Mouse (Mus musculus) forebrain, postnatal 0 days (tissue): ENCODE results near the gene Usp17le. TPM values are rescaled to one million over a fixed set of nuclear protein-coding genes. Genes with fewer than 3 reads are reported as not detected.
"Not testable (repeated sequence)": the region's sequence is repeated elsewhere in the genome, so short reads cannot be mapped to it uniquely, and the experiment has no call there.

Experiments
- ATAC-seq: fragments of 200-750 bp; cut with Nextera tagmentation; 2 replicates; pipeline ENCODE4 v1.8.0; 2017; ENCODE audit warnings: mild to moderate bottlenecking, moderate library complexity
- DNase-seq: peaks from one replicate; pipeline ENCODE4 v3.0.0-alpha.2; 2015
- H3K27ac ChIP-seq: fragments of 300-500 bp; sonication (generic); 2 replicates; pipeline ENCODE4 v1.5.1; 2014; ENCODE audit warnings: low read depth, mild to moderate bottlenecking, antibody characterized with exemption, low read length, moderate library complexity, mixed read lengths
- H3K27me3 ChIP-seq: fragments of 300-500 bp; sonication (generic); 2 replicates; pipeline ENCODE4 v1.6.1; 2014; ENCODE audit warnings: mild to moderate bottlenecking, low read length, mixed read lengths; ENCODE audit not compliant: insufficient read depth
- H3K36me3 ChIP-seq: fragments of 300-500 bp; sonication (generic); 2 replicates; pipeline ENCODE4 v1.6.1; 2014; ENCODE audit warnings: mild to moderate bottlenecking, moderate library complexity; ENCODE audit not compliant: insufficient read depth
- H3K4me1 ChIP-seq: fragments of 300-500 bp; sonication (generic); 2 replicates; pipeline ENCODE4 v1.6.1; 2014; ENCODE audit warnings: antibody characterized with exemption; ENCODE audit not compliant: insufficient read depth
- H3K4me2 ChIP-seq: fragments of 300-500 bp; sonication (generic); 2 replicates; pipeline ENCODE4 v1.6.1; 2014; ENCODE audit warnings: low read depth, mild to moderate bottlenecking, moderate library complexity
- H3K4me3 ChIP-seq: fragments of 300-500 bp; sonication (generic); 2 replicates; pipeline ENCODE4 v1.5.1; 2014; ENCODE audit warnings: low read depth, low read length, mixed read lengths
- H3K9ac ChIP-seq: fragments of 300-500 bp; sonication (generic); 2 replicates; pipeline ENCODE4 v1.6.1; 2014; ENCODE audit warnings: mild to moderate bottlenecking
- H3K9me3 ChIP-seq: fragments of 300-500 bp; sonication (generic); 2 replicates; pipeline ENCODE4 v1.6.1; 2016; ENCODE audit warnings: low read length
- CTCF ChIP-seq: sonication (generic); IDR thresholded peaks from 2 replicates; pipeline ENCODE4 v1.5.1; 2016; ENCODE audit warnings: antibody characterized with exemption, control low read depth, low read depth
- WGBS: fragments of 180-500 bp; shearing (Covaris S2); extraction: QIAGEN DNeasy Blood & Tissue Kit; methylation state at CpG from one replicate; pipeline ENCODE4 v1.1.7; 2014; 5-methylcytosine and 5-hydroxymethylcytosine counted together
- polyA plus RNA-seq: library from polyadenylated mRNA; unstranded; fragments of >200 nt; fragmentation: Nextera tagmentation; extraction: Ambion mirVana; gene quantifications from 2 replicates; pipeline ENCODE4 v1.2.1, GENCODE M21; 2015
- total RNA-seq: library from RNA; depleted of rRNA; stranded (reverse); fragments of >200 nt; gene quantifications from 2 replicates; pipeline ENCODE4 v1.2.3, GENCODE M21; 2014; rRNA removed

The Usp17le gene
- total RNA-seq: not detected in 2 replicates
- polyA plus RNA-seq: not detected in 2 replicates

DNA sequence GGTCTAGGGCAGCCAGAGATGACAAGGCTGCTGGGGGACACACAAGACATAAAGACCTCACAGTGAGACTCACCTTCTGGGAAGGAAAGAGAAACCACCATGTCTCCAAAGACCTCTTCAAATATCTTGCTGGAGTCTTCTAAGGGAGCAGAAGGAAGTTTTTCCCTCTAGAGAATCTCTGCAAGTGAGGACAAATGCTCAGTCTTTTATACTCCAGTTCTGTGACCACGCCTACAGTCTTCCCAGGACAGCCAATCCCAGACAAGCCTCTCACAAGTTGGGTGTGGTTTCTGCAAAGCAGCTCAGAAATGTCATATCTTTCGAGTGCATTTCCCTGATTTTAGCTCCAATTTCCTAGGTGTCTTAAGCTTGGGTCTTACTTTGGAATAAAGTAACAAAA, at the start of gene Usp17le:
Gene Usp17le (minus strand): TSS at position 101 of the 400 bp plus-strand sequence.
- H3K9me3 ChIP-seq, H3K9ac ChIP-seq, H3K27ac ChIP-seq, H3K4me3 ChIP-seq, H3K4me1 ChIP-seq, H3K36me3 ChIP-seq, ATAC-seq, DNase-seq, H3K4me2 ChIP-seq, H3K27me3 ChIP-seq: not testable (repeated sequence)
- WGBS: 68% methylated on average over 2 of the region's 2 CpGs

DNA sequence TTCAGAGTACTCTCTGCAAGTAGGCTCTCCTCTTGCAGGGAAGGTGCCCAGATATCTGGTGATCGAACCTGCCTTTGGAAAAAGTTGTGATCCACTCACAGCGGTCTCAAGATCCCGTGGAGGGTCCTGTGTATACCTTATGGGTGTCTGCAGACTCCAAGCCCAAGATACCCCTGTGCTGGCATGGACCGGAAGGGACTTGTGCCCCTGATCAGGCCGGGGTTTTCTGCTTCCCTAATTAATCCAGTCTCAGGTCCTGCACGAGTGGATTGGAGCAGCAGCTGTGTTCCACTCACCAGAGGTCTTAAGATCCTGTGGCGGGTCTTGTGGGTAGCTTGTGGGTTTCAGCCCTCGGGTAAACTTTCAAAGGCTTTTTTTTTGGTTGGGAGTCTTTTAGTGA, 33.1 kb upstream of the Usp17le start:
- not testable (repeated sequence) for ATAC-seq

DNA sequence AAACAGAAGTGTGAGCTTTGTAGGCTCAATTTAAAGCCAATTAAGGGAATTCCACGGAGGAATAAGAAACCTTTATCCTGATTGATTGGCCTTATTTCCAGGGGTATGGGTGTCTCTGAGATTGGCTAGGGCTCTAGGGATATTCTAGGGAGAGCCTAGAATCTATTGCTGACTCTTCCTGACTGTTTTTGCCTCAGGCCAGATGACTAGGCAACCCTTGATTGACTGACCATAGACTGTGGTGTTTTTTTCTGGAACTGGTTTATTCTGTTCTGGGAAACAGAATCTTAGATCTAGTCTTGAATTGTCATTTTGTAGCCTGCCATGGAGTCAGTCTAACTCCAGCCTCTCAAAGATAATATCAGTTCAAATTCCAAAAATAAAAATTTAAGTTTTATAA, 13.5 kb upstream of the Usp17le start:
- DNase-seq: no peak
- Histone ChIP-seq H3K4me3 (no peak overlapping the region), H3K9me3 (no peaks in the 10 kb centered on the region), H3K27ac (no peak overlapping the region), H3K36me3 (no peaks in the 10 kb centered on the region), H3K9ac (no peak overlapping the region), H3K4me2 (no peak overlapping the region), H3K4me1 (no peaks in the 10 kb centered on the region), H3K27me3 (no peaks in the 10 kb centered on the region)
- ATAC-seq: no peak
- TF ChIP-seq CTCF: no peak
- 30% methylated on average over 1 of the region's 1 CpGs for WGBS

More for the DNA sequence above, 33.1 kb upstream of the Usp17le start:
- H3K36me3 ChIP-seq, DNase-seq, H3K27me3 ChIP-seq, H3K4me1 ChIP-seq, H3K9ac ChIP-seq, H3K4me3 ChIP-seq, H3K4me2 ChIP-seq, H3K27ac ChIP-seq, H3K9me3 ChIP-seq: not testable (repeated sequence)
- 85% methylated on average over 8 of the region's 8 CpGs for WGBS

Other genes starting within 250 kb of the Usp17le start
- not detected in 2 replicates for gene Olfr651, start 227.3 kb downstream of the Usp17le start, total RNA-seq
- not detected in 2 replicates for gene Olfr651, start 227.3 kb downstream of the Usp17le start, polyA plus RNA-seq
- gene Olfr652, start 216.6 kb downstream of the Usp17le start, total RNA-seq: not detected in 2 replicates
- gene Olfr652, start 216.6 kb downstream of the Usp17le start, polyA plus RNA-seq: not detected in 2 replicates
- not detected in 2 replicates for gene Olfr653, start 200.2 kb downstream of the Usp17le start, total RNA-seq
- not detected in 2 replicates for gene Olfr653, start 200.2 kb downstream of the Usp17le start, polyA plus RNA-seq
- 0.19 TPM in 1 of 2 replicates, not detected in the other for gene Olfr654, start 190.4 kb downstream of the Usp17le start, total RNA-seq
- gene Olfr654, start 190.4 kb downstream of the Usp17le start, polyA plus RNA-seq: not detected in 2 replicates
- gene Olfr655, start 175.7 kb downstream of the Usp17le start, total RNA-seq: 0.38 TPM in 1 of 2 replicates, not detected in the other
- not detected in 2 replicates for gene Olfr655, start 175.7 kb downstream of the Usp17le start, polyA plus RNA-seq
- not detected in 2 replicates for gene Olfr656, start 163.5 kb downstream of the Usp17le start, total RNA-seq
- not detected in 2 replicates for gene Olfr656, start 163.5 kb downstream of the Usp17le start, polyA plus RNA-seq
- not detected in 2 replicates for gene Olfr657, start 152.7 kb downstream of the Usp17le start, total RNA-seq
- gene Olfr657, start 152.7 kb downstream of the Usp17le start, polyA plus RNA-seq: not detected in 2 replicates
- 0.14 and 0.62 TPM in 2 replicates for gene Olfr658, start 130.2 kb downstream of the Usp17le start, total RNA-seq
- gene Olfr658, start 130.2 kb downstream of the Usp17le start, polyA plus RNA-seq: 0.08 and 0.23 TPM in 2 replicates
- not detected in 2 replicates for gene Olfr659, start 110.7 kb downstream of the Usp17le start, total RNA-seq
- gene Olfr659, start 110.7 kb downstream of the Usp17le start, polyA plus RNA-seq: not detected in 2 replicates
- not detected in 2 replicates for gene Olfr661, start 91.0 kb downstream of the Usp17le start, total RNA-seq
- not detected in 2 replicates for gene Olfr661, start 91.0 kb downstream of the Usp17le start, polyA plus RNA-seq
- not detected in 2 replicates for gene Usp17lb, start 65.1 kb upstream of the Usp17le start, total RNA-seq
- gene Usp17lb, start 65.1 kb upstream of the Usp17le start, polyA plus RNA-seq: not detected in 2 replicates
- not detected in 2 replicates for gene Usp17la, start 79.5 kb upstream of the Usp17le start, total RNA-seq
- not detected in 2 replicates for gene Usp17la, start 79.5 kb upstream of the Usp17le start, polyA plus RNA-seq
- not detected in 2 replicates for gene Olfr665, start 100.6 kb upstream of the Usp17le start, total RNA-seq
- not detected in 2 replicates for gene Olfr665, start 100.6 kb upstream of the Usp17le start, polyA plus RNA-seq
- gene Olfr666, start 118.5 kb upstream of the Usp17le start, total RNA-seq: not detected in 2 replicates
- gene Olfr666, start 118.5 kb upstream of the Usp17le start, polyA plus RNA-seq: not detected in 2 replicates
- not detected in 2 replicates for gene Olfr667, start 144.0 kb upstream of the Usp17le start, total RNA-seq
- not detected in 2 replicates for gene Olfr667, start 144.0 kb upstream of the Usp17le start, polyA plus RNA-seq
- gene Olfr668, start 150.6 kb upstream of the Usp17le start, total RNA-seq: not detected in 2 replicates
- not detected in 2 replicates for gene Olfr668, start 150.6 kb upstream of the Usp17le start, polyA plus RNA-seq
- gene Olfr669, start 156.8 kb upstream of the Usp17le start, total RNA-seq: not detected in 2 replicates
- gene Olfr669, start 156.8 kb upstream of the Usp17le start, polyA plus RNA-seq: not detected in 2 replicates
- not detected in 2 replicates for gene Olfr670, start 185.2 kb upstream of the Usp17le start, total RNA-seq
- gene Olfr670, start 185.2 kb upstream of the Usp17le start, polyA plus RNA-seq: not detected in 2 replicates
- gene Olfr671, start 201.7 kb upstream of the Usp17le start, total RNA-seq: not detected in 2 replicates
- not detected in 2 replicates for gene Olfr671, start 201.7 kb upstream of the Usp17le start, polyA plus RNA-seq
- gene Olfr672, start 224.6 kb upstream of the Usp17le start, total RNA-seq: not detected in 2 replicates
- gene Olfr672, start 224.6 kb upstream of the Usp17le start, polyA plus RNA-seq: not detected in 2 replicates